Mouse (Mus musculus) ES-Bruce4 (cell line): ENCODE results near the gene Gps2. TPM values are rescaled to one million over a fixed set of nuclear protein-coding genes. Genes with fewer than 3 reads are reported as not detected.

Experiments
- H3K27ac ChIP-seq: 2 replicates; pipeline ENCODE4 v1.5.1; 2012; ENCODE audit warnings: low read length, inconsistent platforms; ENCODE audit not compliant: insufficient read depth
- H3K27me3 ChIP-seq: 2 replicates; pipeline ENCODE4 v1.6.1; 2012; ENCODE audit warnings: mild to moderate bottlenecking, low read length, inconsistent platforms; ENCODE audit not compliant: control insufficient read depth, poor library complexity, insufficient read depth, severe bottlenecking
- H3K36me3 ChIP-seq: 2 replicates; pipeline ENCODE4 v1.6.1; 2012; ENCODE audit warnings: inconsistent platforms, mild to moderate bottlenecking, low read length, moderate library complexity; ENCODE audit not compliant: control insufficient read depth, poor library complexity, insufficient read depth, severe bottlenecking
- H3K4me1 ChIP-seq: one replicate; pipeline ENCODE4 v1.8.1; 2011; ENCODE audit warnings: low read length; ENCODE audit not compliant: control insufficient read depth, insufficient read depth
- H3K4me3 ChIP-seq: 2 replicates; pipeline ENCODE4 v1.5.1; 2011; ENCODE audit warnings: low read depth, mild to moderate bottlenecking, low read length
- H3K9ac ChIP-seq: 2 replicates; pipeline ENCODE4 v1.6.1; 2012; ENCODE audit warnings: low read depth, mild to moderate bottlenecking, inconsistent platforms; ENCODE audit not compliant: poor library complexity, severe bottlenecking
- H3K9me3 ChIP-seq: replicated peaks from 2 replicates; pipeline ENCODE4 v1.6.1; 2012; ENCODE audit warnings: mild to moderate bottlenecking, low read length, inconsistent platforms; ENCODE audit not compliant: control insufficient read depth, poor library complexity, insufficient read depth, severe bottlenecking
- CTCF ChIP-seq: IDR thresholded peaks from one replicate; pipeline ENCODE4 v1.8.1; 2011; ENCODE audit warnings: low read depth, low read length
- EP300 ChIP-seq: IDR thresholded peaks from 2 replicates; pipeline ENCODE4 v1.6.1; 2011; ENCODE audit warnings: low read depth, low read length; ENCODE audit not compliant: insufficient read depth
- POLR2A ChIP-seq: IDR thresholded peaks from one replicate; pipeline ENCODE4 v1.8.1; 2011; ENCODE audit warnings: low read length; ENCODE audit not compliant: insufficient read depth
- polyA plus RNA-seq: library from polyadenylated mRNA; stranded (reverse); fragments of >200 nt; gene quantifications from 2 replicates; pipeline ENCODE4 v1.2.4, GENCODE M21; 2011; ENCODE audit warnings: low read depth; ENCODE audit not compliant: missing spikeins, insufficient read depth, insufficient read length

Gps2 gene
- polyA plus RNA-seq, 1 experiment = 24.4 TPM

GRCm38 (mm10) chr11:69936714-69937347, 23.1 kb downstream of the Gps2 start:
- H3K9ac ChIP-seq = peak overlapping the region; percentile 94
- no peaks in the 10 kb centered on the region for H3K9me3 ChIP-seq
- peak overlapping the region; percentile 58 for H3K4me3 ChIP-seq
- no peaks in the 10 kb centered on the region for H3K27me3 ChIP-seq
- TF ChIP-seq POLR2A = no peak
- TF ChIP-seq CTCF = no peak
- no peak for TF ChIP-seq EP300
- H3K4me1 ChIP-seq = peaks cover 9% of the 10 kb centered on the region
- H3K36me3 ChIP-seq = no peaks in the 10 kb centered on the region; the same call in 1 of the 2 replicates
- H3K27ac ChIP-seq = no peak overlapping the region

- Histone ChIP-seq H3K9me3 (no peaks in the 10 kb centered on the region), H3K27me3 (no peaks in the 10 kb centered on the region), H3K4me1 (peaks cover 9% of the 10 kb centered on the region), H3K27ac (no peak overlapping the region), H3K4me3 (no peak overlapping the region), H3K36me3 (no peaks in the 10 kb centered on the region; the same call in 1 of the 2 replicates), H3K9ac (no peak overlapping the region)
- TF ChIP-seq CTCF (no peak), POLR2A (no peak), EP300 (no peak)
These were observed 23.7 kb downstream of the Gps2 start for GRCm38 (mm10) chr11:69937385-69937784.

- Histone ChIP-seq H3K27ac (no peak overlapping the region), H3K4me1 (peaks cover 11% of the 10 kb centered on the region), H3K9me3 (no peaks in the 10 kb centered on the region), H3K9ac (no peak overlapping the region), H3K36me3 (no peaks in the 10 kb centered on the region; the same call in 1 of the 2 replicates), H3K27me3 (no peaks in the 10 kb centered on the region), H3K4me3 (no peak overlapping the region)
- TF ChIP-seq POLR2A = no peak
- no peak for TF ChIP-seq CTCF
- TF ChIP-seq EP300 = no peak
These were observed 24.1 kb downstream of the Gps2 start for GRCm38 (mm10) chr11:69937834-69938233.

GRCm38 (mm10) chr11:69938401-69938979, 24.8 kb downstream of the Gps2 start:
- no peaks in the 10 kb centered on the region; the same call in 1 of the 2 replicates for H3K36me3 ChIP-seq
- no peak for TF ChIP-seq POLR2A
- no peak for TF ChIP-seq CTCF
- no peak for TF ChIP-seq EP300
- H3K27me3 ChIP-seq = no peaks in the 10 kb centered on the region
- H3K9me3 ChIP-seq = no peaks in the 10 kb centered on the region
- H3K4me3 ChIP-seq = no peak overlapping the region
- H3K27ac ChIP-seq = no peak overlapping the region
- peaks cover 11% of the 10 kb centered on the region for H3K4me1 ChIP-seq
- H3K9ac ChIP-seq = no peak overlapping the region

GRCm38 (mm10) chr11:69939181-69939580, 25.5 kb downstream of the Gps2 start:
- peaks cover 11% of the 10 kb centered on the region for H3K4me1 ChIP-seq
- H3K27me3 ChIP-seq = no peaks in the 10 kb centered on the region
- H3K9me3 ChIP-seq = no peaks in the 10 kb centered on the region
- no peaks in the 10 kb centered on the region; the same call in 1 of the 2 replicates for H3K36me3 ChIP-seq
- no peak overlapping the region for H3K4me3 ChIP-seq
- TF ChIP-seq CTCF (no peak), POLR2A (no peak), EP300 (no peak)
- no peak overlapping the region for H3K27ac ChIP-seq
- no peak overlapping the region for H3K9ac ChIP-seq

- Histone ChIP-seq H3K27ac (no peak overlapping the region), H3K4me3 (no peak overlapping the region), H3K9me3 (no peaks in the 10 kb centered on the region), H3K27me3 (no peaks in the 10 kb centered on the region), H3K9ac (no peak overlapping the region), H3K4me1 (peaks cover 11% of the 10 kb centered on the region), H3K36me3 (no peaks in the 10 kb centered on the region; the same call in 1 of the 2 replicates)
- TF ChIP-seq EP300 (no peak), POLR2A (no peak), CTCF (no peak)
These were observed 26.0 kb downstream of the Gps2 start for GRCm38 (mm10) chr11:69939731-69940130.
